Mouse (Mus musculus) hindbrain, embryonic 16.5 days (tissue): ENCODE measurements around the gene Cfap100. TPM values are rescaled to one million over a fixed set of nuclear protein-coding genes. Genes with fewer than 3 reads are reported as not detected.
A peak's percentile ranks its signal among the peaks of the same experiment; 100 is the strongest.

Experiments used
- ATAC-seq: fragments of 200-750 bp; cut with Nextera tagmentation; 2 replicates; pipeline ENCODE4 v1.8.0; 2017; ENCODE audit warnings: moderate TSS enrichment, moderate library complexity
- H3K27ac ChIP-seq: fragments of 300-500 bp; sonication (generic); 2 replicates; pipeline ENCODE4 v1.5.1; 2014; ENCODE audit warnings: low read depth, mild to moderate bottlenecking, control low read depth, low read length, moderate library complexity
- H3K27me3 ChIP-seq: fragments of 300-500 bp; sonication (generic); replicated peaks from 2 replicates; pipeline ENCODE4 v1.6.1; 2014; ENCODE audit warnings: low read length; ENCODE audit not compliant: control insufficient read depth, insufficient read depth
- H3K36me3 ChIP-seq: fragments of 300-500 bp; sonication (generic); 2 replicates; pipeline ENCODE4 v1.6.1; 2014; ENCODE audit warnings: mild to moderate bottlenecking, low read length, moderate library complexity, mixed read lengths; ENCODE audit not compliant: control insufficient read depth, insufficient read depth
- H3K4me1 ChIP-seq: fragments of 300-500 bp; sonication (generic); 2 replicates; pipeline ENCODE4 v1.6.1; 2014; ENCODE audit warnings: low read depth, low read length; ENCODE audit not compliant: control insufficient read depth, insufficient read depth
- H3K4me2 ChIP-seq: fragments of 300-500 bp; sonication (generic); 2 replicates; pipeline ENCODE4 v1.6.1; 2014; ENCODE audit warnings: mild to moderate bottlenecking, low read length, control low read depth, moderate library complexity
- H3K4me3 ChIP-seq: fragments of 300-500 bp; sonication (generic); 2 replicates; pipeline ENCODE4 v1.5.1; 2014; ENCODE audit warnings: mild to moderate bottlenecking, low read length, control low read depth, moderate library complexity
- H3K9ac ChIP-seq: fragments of 300-500 bp; sonication (generic); 2 replicates; pipeline ENCODE4 v1.6.1; 2014; ENCODE audit warnings: low read depth, mild to moderate bottlenecking, control low read depth, low read length, moderate library complexity
- H3K9me3 ChIP-seq: fragments of 300-500 bp; sonication (generic); 2 replicates; pipeline ENCODE4 v1.6.1; 2014; ENCODE audit warnings: mild to moderate bottlenecking, low read length, moderate library complexity; ENCODE audit not compliant: control insufficient read depth
- WGBS: fragments of 180-500 bp; shearing (Covaris S2); extraction: QIAGEN DNeasy Blood & Tissue Kit; methylation state at CpG from one replicate; pipeline ENCODE4 v1.1.7; 2014; 5-methylcytosine and 5-hydroxymethylcytosine counted together
- polyA plus RNA-seq: library from polyadenylated mRNA; unstranded; fragments of >200 nt; fragmentation: Nextera tagmentation; extraction: Ambion mirVana; gene quantifications from 2 replicates; pipeline ENCODE4 v1.2.1, GENCODE M21; 2015

Gene Cfap100
- polyA plus RNA-seq, 1 experiment from 2014 or later, result 10.3 TPM

DNA sequence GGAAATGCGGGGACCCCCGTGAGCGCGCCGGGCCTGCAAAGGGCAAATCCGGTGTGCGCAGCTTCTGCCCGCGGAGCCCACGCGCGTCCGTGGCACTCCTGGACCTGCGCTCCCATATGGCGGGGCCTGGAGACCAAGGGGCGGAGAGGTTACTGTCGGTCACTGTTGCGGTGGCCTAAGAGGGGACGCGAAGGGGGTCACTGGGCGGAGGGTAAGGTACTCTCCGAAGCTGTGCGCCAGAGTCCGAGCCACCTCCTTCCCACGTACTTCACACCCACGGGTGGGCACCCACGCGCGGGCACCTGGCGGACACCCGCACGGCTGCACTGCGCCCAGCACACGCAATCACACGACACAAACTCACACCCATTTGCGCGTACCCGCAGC is 34.2 kb upstream of the Cfap100 start:
- Histone ChIP-seq H3K4me3 (peak overlapping the region; percentile 83), H3K4me1 (peaks cover 15% of the 10 kb centered on the region)
- 0% methylated on average over 36 of the region's 38 CpGs for WGBS

DNA sequence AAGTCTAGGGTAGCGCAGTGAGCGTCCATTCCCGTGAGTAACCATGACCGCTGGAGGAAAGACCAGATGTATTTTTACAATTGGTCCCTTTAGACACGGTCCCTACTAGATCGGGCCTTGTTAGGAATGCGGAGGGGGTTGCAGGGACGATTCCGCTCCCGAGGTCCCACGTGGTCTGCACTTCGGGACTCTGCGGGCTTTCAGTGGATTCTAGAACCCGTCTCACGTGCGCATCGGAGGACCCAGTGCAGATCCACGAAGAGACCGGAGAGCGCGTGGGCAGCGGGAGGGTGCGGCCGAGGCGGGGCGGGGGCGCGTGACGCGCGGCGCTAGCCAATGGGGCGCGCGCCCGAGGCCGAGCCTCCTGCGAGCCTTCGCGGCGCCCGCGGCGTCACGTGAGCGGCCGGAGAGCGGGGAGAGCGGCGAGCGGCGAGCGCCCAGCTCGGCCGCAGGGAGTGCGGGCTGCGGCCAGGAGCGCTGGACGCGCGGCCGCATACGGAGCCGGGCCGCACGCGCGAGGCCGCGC is 33.6 kb upstream of the Cfap100 start, which contains the start of gene Klf15:
Gene Klf15, plus strand, starts transcription at position 396 of the 526 bp plus-strand sequence.
- Histone ChIP-seq H3K27ac (peak within 1 kb of the TSS; percentile 83), H3K9me3 (no peaks in the 10 kb centered on the region), H3K9ac (peak within 1 kb of the TSS; percentile 82), H3K4me3 (peak within 1 kb of the TSS; percentile 83), H3K27me3 (0 out of 2 replicates have a peak, but pooled peaks cover 7% of the 10 kb centered on the region), H3K4me1 (peaks cover 15% of the 10 kb centered on the region), H3K36me3 (no peaks in the 10 kb centered on the region), H3K4me2 (peak within 1 kb of the TSS; percentile 100)
- ATAC-seq, result peak; percentile 79
- under 1% methylated on average over 32 of the region's 70 CpGs for WGBS

More for the DNA sequence above, 34.2 kb upstream of the Cfap100 start:
- no peaks in the 10 kb centered on the region for H3K9me3 ChIP-seq
- 0 out of 2 replicates have a peak, but pooled peaks cover 7% of the 10 kb centered on the region for H3K27me3 ChIP-seq
- H3K27ac ChIP-seq, result peak overlapping the region; percentile 83
- peak overlapping the region; percentile 100 for H3K4me2 ChIP-seq
- no peaks in the 10 kb centered on the region for H3K36me3 ChIP-seq
- ATAC-seq, result peak; percentile 34
- H3K9ac ChIP-seq, result peak overlapping the region; percentile 82

DNA sequence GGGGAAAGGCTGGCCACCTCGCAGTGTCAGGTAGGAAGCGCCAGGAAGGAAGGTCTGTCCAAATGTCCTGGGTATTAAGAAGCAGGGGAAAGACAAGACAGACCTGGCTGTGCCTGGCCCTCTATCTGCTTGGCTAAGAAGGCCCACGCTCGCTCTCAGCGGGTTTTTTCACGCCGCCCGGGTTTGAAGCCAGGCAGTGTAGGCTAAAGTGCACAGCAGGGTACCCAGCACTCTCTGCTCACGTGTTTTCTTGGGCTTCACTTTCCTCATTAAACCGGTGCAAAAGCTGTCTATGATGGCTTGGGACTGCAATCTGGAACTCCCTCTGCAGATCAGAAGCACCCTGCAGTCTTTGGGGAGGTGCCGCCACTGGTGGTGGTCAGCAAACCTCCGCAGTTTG is 33.2 kb upstream of the Cfap100 start:
- Histone ChIP-seq H3K9me3 (no peaks in the 10 kb centered on the region), H3K4me2 (peak overlapping the region; percentile 100), H3K4me1 (peaks cover 15% of the 10 kb centered on the region), H3K27ac (no peak overlapping the region), H3K27me3 (0 out of 2 replicates have a peak, but pooled peaks cover 7% of the 10 kb centered on the region), H3K9ac (no peak overlapping the region; the same call in 1 of the 2 replicates), H3K36me3 (no peaks in the 10 kb centered on the region), H3K4me3 (peak overlapping the region; percentile 83)
- peak; percentile 18; the same call in 1 of the 2 replicates for ATAC-seq
- 13% methylated on average over 12 of the region's 12 CpGs for WGBS

DNA sequence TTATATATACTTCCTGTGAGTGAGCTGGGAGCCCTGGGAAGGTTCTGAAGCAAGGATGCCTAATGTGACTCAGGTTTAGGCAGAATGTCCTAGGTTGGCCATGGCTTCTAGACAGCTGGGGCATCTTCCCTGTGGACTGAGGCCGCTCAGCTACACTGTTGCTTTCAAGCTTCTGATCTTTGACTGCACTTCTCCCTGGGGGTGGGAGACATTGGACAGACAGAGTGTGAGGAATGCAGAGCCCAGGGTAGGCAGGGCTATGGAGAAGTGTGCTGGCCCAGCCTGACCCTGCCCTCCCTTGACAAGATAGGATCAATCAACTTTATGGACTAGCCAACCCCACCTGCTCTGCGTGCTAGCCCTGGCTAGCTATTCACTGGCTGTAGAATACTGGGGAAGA is 32.6 kb upstream of the Cfap100 start:
- no peak for ATAC-seq
- Histone ChIP-seq H3K27me3 (0 out of 2 replicates have a peak, but pooled peaks cover 7% of the 10 kb centered on the region), H3K9me3 (no peaks in the 10 kb centered on the region), H3K4me2 (no peak overlapping the region), H3K9ac (no peak overlapping the region), H3K27ac (no peak overlapping the region), H3K4me1 (peaks cover 11% of the 10 kb centered on the region), H3K36me3 (no peaks in the 10 kb centered on the region), H3K4me3 (no peak overlapping the region)
- 51% methylated on average over 2 of the region's 2 CpGs for WGBS

DNA sequence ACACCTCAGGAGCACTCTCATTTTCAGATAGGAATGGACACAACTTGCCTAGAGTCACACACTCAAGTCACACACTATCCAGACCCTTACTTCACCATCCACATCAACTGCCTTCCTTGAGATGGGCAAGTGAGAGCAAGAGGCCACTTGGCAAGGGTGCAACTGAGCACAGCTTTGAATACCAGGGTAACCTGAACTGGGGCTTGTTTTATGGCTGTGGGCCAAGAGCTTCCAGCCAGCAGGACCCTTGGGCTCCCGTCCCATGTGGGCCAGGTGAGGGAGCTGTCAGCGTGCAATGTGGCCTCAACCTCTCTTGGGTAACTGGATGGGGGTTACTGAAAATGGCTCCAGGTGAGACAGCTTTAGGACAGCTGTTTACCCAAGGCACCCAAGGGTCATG is 28.8 kb upstream of the Cfap100 start:
- no peak overlapping the region for H3K9ac ChIP-seq
- ATAC-seq, result no peak
- H3K4me1 ChIP-seq, result peaks cover 4% of the 10 kb centered on the region; the same call in 1 of the 2 replicates
- H3K4me3 ChIP-seq, result no peak overlapping the region
- no peak overlapping the region for H3K27ac ChIP-seq
- no peaks in the 10 kb centered on the region for H3K9me3 ChIP-seq
- H3K27me3 ChIP-seq, result 0 out of 2 replicates have a peak, but pooled peaks cover 7% of the 10 kb centered on the region
- H3K4me2 ChIP-seq, result no peak overlapping the region
- no peaks in the 10 kb centered on the region for H3K36me3 ChIP-seq
- 75% methylated on average over 2 of the region's 2 CpGs for WGBS

DNA sequence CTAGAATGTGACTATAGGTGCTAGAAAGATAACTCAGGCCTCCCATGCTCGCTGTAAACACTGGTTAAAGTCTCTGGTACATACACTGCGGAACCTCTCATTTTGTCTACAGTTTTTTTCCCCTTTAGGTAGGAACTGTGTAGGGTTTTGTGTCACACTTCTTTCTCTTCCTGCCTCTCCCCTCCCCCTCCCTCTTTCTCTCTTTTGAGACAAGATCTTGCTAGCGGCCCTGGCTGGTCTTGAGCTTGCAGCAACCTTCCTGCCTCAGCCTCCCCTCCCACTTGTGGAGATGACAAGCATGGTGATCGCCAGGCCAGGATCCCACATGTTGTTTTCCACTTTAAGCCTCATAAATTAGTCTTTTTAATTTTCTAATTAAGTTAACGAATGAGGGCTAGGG is 25.2 kb upstream of the Cfap100 start:
- Histone ChIP-seq H3K4me2 (no peak overlapping the region), H3K27ac (no peak overlapping the region), H3K9me3 (no peaks in the 10 kb centered on the region), H3K4me3 (no peak overlapping the region), H3K36me3 (no peaks in the 10 kb centered on the region), H3K4me1 (no peaks in the 10 kb centered on the region), H3K27me3 (no peaks in the 10 kb centered on the region), H3K9ac (no peak overlapping the region)
- 91% methylated on average over 5 of the region's 5 CpGs for WGBS
- no peak for ATAC-seq

DNA sequence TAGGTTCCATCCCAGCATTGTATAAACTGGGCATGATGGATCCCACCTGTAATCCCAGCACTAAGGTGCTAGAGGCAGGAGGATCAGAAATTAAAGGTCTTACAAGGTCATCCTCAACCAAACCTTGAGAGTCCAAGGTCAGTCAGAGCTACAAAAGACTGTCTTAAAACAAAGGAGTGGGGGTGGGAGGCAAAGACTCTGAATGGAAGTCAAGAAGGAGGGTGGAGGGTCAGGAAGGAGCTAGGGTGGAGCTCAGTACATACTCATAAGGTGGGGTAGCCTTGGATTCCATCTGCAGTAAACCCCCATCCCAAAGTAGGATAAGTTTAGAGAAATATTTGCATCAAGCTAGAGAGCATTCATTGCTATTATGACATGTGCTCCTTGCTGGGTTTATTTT is 24.0 kb upstream of the Cfap100 start:
- no peaks in the 10 kb centered on the region for H3K36me3 ChIP-seq
- H3K4me3 ChIP-seq, result no peak overlapping the region
- no peak for ATAC-seq
- no peaks in the 10 kb centered on the region for H3K4me1 ChIP-seq
- H3K9ac ChIP-seq, result no peak overlapping the region
- no peak overlapping the region for H3K27ac ChIP-seq
- H3K27me3 ChIP-seq, result no peaks in the 10 kb centered on the region
- no peaks in the 10 kb centered on the region for H3K9me3 ChIP-seq
- no peak overlapping the region for H3K4me2 ChIP-seq

DNA sequence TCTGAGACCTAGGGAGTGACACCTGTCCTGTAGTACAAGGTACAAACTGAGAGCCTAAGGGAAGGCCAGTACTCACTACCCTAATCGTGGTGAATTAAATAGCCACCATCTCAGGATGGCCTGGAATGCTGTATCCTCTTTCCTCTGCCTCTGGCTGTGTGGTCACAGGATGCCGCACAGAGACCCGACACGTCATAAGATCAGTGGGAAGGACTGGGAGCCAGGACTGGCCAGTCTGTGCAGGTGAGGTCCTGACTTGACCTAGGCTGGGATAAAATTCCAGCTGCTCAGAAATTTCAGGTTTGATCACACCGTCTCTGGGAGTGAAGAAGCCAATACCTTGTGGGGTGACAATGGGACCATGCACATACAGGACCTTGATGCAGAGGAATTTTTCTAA is 22.9 kb upstream of the Cfap100 start:
- Histone ChIP-seq H3K27me3 (no peaks in the 10 kb centered on the region), H3K9me3 (no peaks in the 10 kb centered on the region), H3K9ac (no peak overlapping the region), H3K36me3 (no peaks in the 10 kb centered on the region), H3K4me2 (no peak overlapping the region), H3K4me3 (no peak overlapping the region), H3K27ac (no peak overlapping the region), H3K4me1 (peaks cover 4% of the 10 kb centered on the region; the same call in 1 of the 2 replicates)
- no peak for ATAC-seq
- 91% methylated on average over 5 of the region's 5 CpGs for WGBS

DNA sequence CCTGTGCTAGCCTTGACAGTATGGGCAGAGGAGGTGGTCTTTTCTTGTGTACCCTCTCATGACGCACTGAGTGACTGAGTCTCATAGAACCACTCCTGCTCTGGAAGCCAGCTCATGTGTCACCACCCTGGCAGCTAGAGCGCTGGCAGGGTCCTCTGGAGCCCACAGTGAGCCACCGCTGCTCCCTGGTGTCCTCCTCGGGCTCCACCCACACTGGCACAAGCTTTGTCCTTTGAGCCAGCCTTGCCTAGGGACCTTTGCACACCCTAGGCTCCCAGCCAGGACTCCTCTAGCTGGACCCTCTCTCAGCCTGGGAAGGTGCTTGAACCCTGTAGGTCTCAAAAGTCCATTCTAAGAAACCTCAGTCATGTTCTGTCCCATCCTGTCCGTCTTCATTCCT is 22.1 kb upstream of the Cfap100 start:
- no peaks in the 10 kb centered on the region for H3K27me3 ChIP-seq
- H3K4me3 ChIP-seq, result no peak overlapping the region
- peak; percentile 83 for ATAC-seq
- no peak overlapping the region for H3K9ac ChIP-seq
- peaks cover 4% of the 10 kb centered on the region; the same call in 1 of the 2 replicates for H3K4me1 ChIP-seq
- H3K36me3 ChIP-seq, result no peaks in the 10 kb centered on the region
- no peaks in the 10 kb centered on the region for H3K9me3 ChIP-seq
- H3K4me2 ChIP-seq, result no peak overlapping the region
- 64% methylated on average over 5 of the region's 5 CpGs for WGBS
- no peak overlapping the region for H3K27ac ChIP-seq
